Mouse (Mus musculus) cortical plate, adult 2 months (tissue): ENCODE results near the gene 1700022I11Rik. TPM values are rescaled to one million over a fixed set of nuclear protein-coding genes. Genes with fewer than 3 reads are reported as not detected.

ENCODE experiments used
- H3K27ac ChIP-seq: fragments of 200-500 bp; 2 replicates; pipeline ENCODE4 v1.5.1; 2012; ENCODE audit warnings: low read length, control low read depth, inconsistent platforms; ENCODE audit not compliant: insufficient read depth
- H3K4me1 ChIP-seq: fragments of 200-500 bp; 2 replicates; pipeline ENCODE4 v1.6.1; 2011; ENCODE audit warnings: low read length; ENCODE audit not compliant: control insufficient read depth, insufficient read depth
- H3K4me3 ChIP-seq: fragments of 200-500 bp; 2 replicates; pipeline ENCODE4 v1.5.1; 2011; ENCODE audit warnings: mild to moderate bottlenecking, low read length, control low read depth; ENCODE audit not compliant: insufficient read depth
- CTCF ChIP-seq: fragments of 200-500 bp; IDR thresholded peaks from 2 replicates; pipeline ENCODE4 v1.5.1; 2011; ENCODE audit warnings: mild to moderate bottlenecking, control low read depth, low read length; ENCODE audit not compliant: insufficient read depth; ENCODE audit errors: extremely low read depth
- POLR2A ChIP-seq: fragments of 200-500 bp; IDR thresholded peaks from 2 replicates; pipeline ENCODE4 v1.6.1; 2011; ENCODE audit warnings: mild to moderate bottlenecking, low read length, control low read depth; ENCODE audit not compliant: insufficient read depth; ENCODE audit errors: extremely low read depth
- polyA plus RNA-seq: library from polyadenylated mRNA; depleted of rRNA; stranded (reverse); fragments of >200 nt; gene quantifications from 2 replicates; pipeline ENCODE4 v1.2.3, GENCODE M21; 2012

The 1700022I11Rik gene
- polyA plus RNA-seq, 1 experiment = not detected

DNA sequence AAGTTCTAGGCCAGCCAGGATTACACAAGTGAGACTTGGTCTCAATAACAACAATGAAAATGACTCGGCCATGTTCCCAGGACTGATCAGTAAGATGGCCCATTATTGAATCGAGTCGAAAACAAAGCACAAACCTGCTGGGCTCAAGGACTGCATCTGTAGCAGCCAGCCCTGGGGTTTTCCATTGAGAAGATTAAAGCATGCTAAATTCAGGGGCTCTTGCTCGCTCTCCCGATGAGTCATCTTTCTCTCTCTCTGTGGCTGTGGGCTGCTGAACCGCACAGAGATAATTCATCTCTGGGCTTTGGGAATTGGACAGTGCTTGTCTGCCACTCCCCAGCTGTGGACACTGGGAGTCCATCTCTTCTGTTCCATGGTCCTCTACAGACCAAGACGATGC, 28.0 kb upstream of the 1700022I11Rik start:
- Histone ChIP-seq H3K4me3 (no peak overlapping the region), H3K4me1 (peaks cover 19% of the 10 kb centered on the region), H3K27ac (no peak overlapping the region)
- TF ChIP-seq CTCF = no peak
- TF ChIP-seq POLR2A = no peak

DNA sequence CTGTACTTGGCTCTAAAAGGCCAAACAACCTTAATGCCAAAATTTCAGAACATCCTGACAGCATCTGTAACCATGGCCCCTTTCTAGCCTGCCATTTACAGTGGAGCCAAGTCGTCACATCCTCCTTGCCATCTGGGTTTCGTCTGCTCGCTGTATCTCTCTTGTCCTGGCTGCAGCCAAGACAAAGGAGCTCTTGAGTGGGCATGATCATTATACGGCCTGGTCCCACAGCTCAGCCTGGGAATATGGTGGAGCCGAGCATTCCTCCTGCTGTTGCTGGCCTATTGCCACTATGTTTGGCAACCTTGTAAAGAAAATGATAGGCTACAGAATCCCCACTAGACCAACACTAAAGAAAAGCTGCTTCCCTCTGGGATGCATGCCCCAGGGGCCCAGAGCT, 26.1 kb upstream of the 1700022I11Rik start:
- H3K27ac ChIP-seq = 0 out of 2 replicates have a peak overlapping the region, but pooled peaks have one; percentile 8
- peaks cover 25% of the 10 kb centered on the region for H3K4me1 ChIP-seq
- H3K4me3 ChIP-seq = no peak overlapping the region
- TF ChIP-seq POLR2A (no peak), CTCF (no peak)

DNA sequence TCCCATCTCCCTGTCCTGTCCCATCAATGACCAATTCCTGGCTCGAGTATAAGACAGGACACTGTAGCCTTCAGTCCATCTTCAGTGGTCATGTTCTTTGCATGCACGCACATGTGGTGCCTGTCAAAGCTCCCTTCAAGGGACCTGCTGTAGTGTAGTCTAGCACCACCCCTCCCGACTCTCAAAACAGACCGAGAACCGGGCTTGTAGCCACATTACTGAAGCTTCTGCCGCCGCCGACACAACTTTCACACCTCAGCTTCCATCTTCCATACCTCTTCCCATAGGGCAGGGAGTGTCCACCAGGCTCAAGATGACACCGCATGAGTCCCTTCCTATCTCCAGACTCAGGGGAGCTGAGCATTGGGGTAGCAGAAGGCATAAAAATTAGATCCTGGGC, 25.2 kb upstream of the 1700022I11Rik start:
- H3K27ac ChIP-seq = peak overlapping the region; percentile 57; the same call in 1 of the 2 replicates

DNA sequence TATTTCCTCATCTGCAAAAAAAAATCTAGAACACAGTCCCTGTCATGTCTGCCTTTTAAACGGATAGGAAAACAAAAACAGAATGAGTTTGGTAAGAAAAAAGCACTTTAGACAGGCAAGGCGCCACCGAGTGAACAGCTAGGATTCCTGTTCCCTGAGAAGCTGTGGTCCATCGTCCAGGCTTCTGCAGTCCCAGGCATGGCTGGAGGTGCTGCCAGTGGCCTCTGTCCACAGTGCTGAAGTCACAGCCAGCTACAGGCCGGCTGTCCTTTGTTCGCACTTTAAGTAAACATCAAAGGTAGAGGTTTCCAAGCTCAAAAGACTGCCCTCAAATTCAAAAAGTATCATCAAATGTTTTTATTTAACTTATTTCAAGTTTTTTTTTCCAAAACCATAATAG, 24.4 kb upstream of the 1700022I11Rik start:
- no peak for TF ChIP-seq POLR2A
- TF ChIP-seq CTCF = no peak
- H3K27ac ChIP-seq = 0 out of 2 replicates have a peak overlapping the region, but pooled peaks have one; percentile 57
- no peak overlapping the region for H3K4me3 ChIP-seq
- H3K4me1 ChIP-seq = peaks cover 27% of the 10 kb centered on the region

More for the DNA sequence above, 25.2 kb upstream of the 1700022I11Rik start:
- Histone ChIP-seq H3K4me3 (no peak overlapping the region), H3K4me1 (peaks cover 27% of the 10 kb centered on the region)
- TF ChIP-seq POLR2A = peak; percentile 40; the same call in 1 of the 2 replicates
- TF ChIP-seq CTCF = no peak

DNA sequence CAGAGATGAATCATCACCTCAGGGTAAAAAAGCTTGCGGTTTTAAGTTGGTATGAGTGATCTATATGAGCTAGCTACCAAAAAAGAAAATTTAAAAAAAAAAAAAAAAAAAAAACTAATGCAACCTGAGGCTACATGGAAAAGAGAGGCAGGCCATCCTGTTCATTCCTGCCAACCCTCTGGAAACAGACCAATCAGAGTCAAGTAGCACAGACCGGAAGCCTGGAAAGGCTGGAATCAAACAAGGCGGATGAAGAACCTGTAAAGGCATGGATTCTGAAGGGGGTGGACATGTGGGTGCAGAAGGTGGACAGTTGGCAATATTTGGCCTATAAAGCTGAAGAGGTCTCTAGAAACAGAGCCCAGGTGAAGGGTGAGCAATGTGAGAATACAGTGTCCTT, 24.0 kb upstream of the 1700022I11Rik start:
- peak overlapping the region; percentile 54; the same call in 1 of the 2 replicates for H3K27ac ChIP-seq
- H3K4me3 ChIP-seq = no peak overlapping the region
- peaks cover 27% of the 10 kb centered on the region for H3K4me1 ChIP-seq
- TF ChIP-seq POLR2A = no peak
- TF ChIP-seq CTCF = no peak

DNA sequence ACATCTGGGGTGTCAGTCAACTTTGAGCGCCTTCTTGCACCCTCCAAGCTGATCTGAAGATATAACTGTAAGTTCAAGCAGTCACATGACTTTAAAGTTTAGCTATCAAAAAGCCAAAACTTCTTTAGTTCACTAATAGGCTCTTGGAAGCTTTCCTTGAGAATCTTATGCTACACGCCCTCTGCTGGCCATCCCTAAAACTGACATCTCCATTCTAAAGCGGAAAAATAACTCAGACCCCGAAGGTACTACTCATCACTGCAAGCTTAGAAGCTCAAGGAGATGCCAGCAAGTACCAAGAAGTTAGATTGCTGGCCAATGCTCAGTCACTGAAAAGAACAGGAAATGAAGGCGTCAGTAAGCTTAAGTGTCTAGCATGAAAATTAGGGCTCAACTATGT, 23.5 kb upstream of the 1700022I11Rik start:
- Histone ChIP-seq H3K4me3 (no peak overlapping the region), H3K27ac (peak overlapping the region; percentile 97), H3K4me1 (peaks cover 26% of the 10 kb centered on the region)
- TF ChIP-seq POLR2A (no peak), CTCF (peak; percentile 44; the same call in 1 of the 2 replicates)

DNA sequence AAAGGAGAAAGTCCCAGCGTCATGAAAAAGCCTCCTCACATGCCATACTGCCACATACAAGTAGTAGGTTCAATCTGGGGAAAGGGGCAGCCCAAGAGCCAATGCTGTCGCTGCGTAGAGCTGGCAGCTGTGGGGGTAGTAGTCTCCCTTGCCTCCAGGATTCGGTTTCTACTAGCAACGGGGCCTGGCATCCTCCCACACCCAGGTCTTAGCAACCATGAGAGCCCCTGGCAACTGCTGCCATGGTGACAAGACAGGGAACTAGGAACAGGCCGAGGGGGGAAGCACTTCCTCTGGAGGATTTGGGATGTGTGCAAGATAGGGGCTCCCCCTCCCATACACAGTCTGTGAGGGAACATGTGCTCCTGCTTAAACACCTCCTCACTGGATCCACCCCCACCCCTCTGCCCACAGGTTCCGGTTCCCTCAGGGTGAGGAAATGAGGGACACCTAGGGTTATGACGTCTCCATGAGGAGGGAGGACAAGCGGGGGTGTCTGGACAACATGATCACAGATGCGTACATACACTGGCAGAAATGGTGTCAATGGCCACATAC, 22.6 kb upstream of the 1700022I11Rik start:
- no peak overlapping the region for H3K4me3 ChIP-seq
- H3K4me1 ChIP-seq = peaks cover 21% of the 10 kb centered on the region

DNA sequence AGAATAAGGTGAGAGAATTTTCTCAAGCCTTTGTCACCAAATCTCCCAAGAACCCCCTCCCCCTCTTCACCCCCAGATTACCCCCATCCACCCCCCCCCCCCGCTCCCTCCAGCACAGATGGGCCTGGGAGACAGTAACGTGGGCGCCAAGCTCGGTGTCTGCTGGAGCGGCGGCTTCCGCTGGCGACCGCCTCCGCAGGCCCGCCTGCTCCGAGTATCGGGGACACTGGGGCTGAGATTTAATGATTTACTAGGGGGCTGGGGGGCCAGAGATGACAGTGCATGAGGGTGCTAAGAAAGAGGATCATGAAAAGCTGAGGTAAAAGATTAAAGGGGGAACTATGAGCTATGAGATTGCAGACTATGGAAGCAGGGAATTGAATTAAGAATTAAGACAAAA, 20.9 kb upstream of the 1700022I11Rik start:
- Histone ChIP-seq H3K4me3 (no peak overlapping the region; the same call in 1 of the 2 replicates), H3K4me1 (peaks cover 21% of the 10 kb centered on the region), H3K27ac (no peak overlapping the region)
- TF ChIP-seq POLR2A (no peak), CTCF (no peak)

More for the DNA sequence above, 22.6 kb upstream of the 1700022I11Rik start:
- peak overlapping the region; percentile 97 for H3K27ac ChIP-seq
- TF ChIP-seq POLR2A (peak; percentile 60; the same call in 1 of the 2 replicates), CTCF (no peak)

DNA sequence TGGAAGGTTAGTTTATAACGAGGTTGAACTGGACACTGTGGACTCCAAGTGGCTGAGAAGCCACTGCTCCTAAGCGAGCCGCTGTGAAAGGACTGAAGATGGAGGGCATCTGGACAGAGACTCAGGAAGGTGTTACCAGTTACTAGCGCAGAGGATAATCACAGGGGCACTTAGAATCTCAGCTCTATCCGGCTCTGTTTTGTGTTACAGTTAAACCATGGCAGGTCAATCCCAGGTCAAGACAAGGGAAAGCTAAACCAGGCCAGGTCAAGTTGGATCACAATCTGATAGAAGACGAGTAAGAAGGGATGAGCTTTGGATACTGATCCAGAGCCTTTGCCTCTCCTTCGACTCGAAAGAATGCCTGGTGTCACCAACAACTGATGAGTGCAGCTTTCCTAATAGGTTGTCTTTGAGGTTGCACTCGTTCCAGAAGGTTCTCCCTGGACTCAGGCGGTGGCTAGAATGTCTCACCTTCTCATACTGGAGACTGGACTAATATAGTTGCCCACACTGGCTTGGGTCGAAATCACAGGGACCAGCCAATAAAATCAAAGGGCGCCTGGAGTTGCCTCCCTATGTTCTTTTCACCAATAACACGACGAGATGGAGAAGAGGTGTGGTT, 20.2 kb upstream of the 1700022I11Rik start:
- Histone ChIP-seq H3K27ac (peak overlapping the region; percentile 45), H3K4me3 (peak overlapping the region; percentile 94), H3K4me1 (peaks cover 19% of the 10 kb centered on the region)
- TF ChIP-seq CTCF = no peak
- peak; percentile 75 for TF ChIP-seq POLR2A

DNA sequence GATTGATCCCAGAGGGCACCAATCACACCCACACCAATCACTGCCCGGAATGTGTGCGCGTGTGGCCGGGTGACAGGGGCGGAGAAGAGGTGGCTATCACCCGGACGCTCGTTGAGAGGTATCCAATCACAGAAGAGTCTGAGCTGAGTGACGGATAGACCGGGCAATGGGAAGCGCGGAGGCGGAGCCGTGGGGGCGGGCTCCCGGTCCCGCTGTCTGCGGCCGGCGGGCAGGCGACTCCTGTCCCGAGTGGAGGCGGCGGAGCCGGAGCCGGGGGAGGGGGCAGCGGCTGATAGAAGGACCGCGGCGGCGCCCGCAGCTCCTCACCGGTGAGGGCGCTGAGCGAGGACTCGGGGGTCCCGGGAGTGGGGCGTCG, 19.7 kb upstream of the 1700022I11Rik start, which contains the start of gene Dnajb5:
TSS of gene Dnajb5 (plus strand) at position 139 of the 376 bp plus-strand sequence.
- H3K27ac ChIP-seq = peak within 1 kb of the TSS; percentile 96
- peak within 1 kb of the TSS; percentile 94 for H3K4me3 ChIP-seq
- H3K4me1 ChIP-seq = peaks cover 16% of the 10 kb centered on the region
- no peak for TF ChIP-seq POLR2A
- TF ChIP-seq CTCF = no peak
